Mouse (Mus musculus) kidney, adult 2 months (tissue): ENCODE results near the gene Galnt17.

Source experiments
- CTCF ChIP-seq: fragments of 200-500 bp; conservative IDR thresholded peaks from 2 replicates; pipeline ENCODE4 v1.5.1; 2011; ENCODE audit warnings: low read depth, mild to moderate bottlenecking, control low read depth, low read length, moderate library complexity, mixed read lengths; ENCODE audit not compliant: insufficient read depth, insufficient read length
- POLR2A ChIP-seq: fragments of 200-500 bp; IDR thresholded peaks from one replicate; pipeline ENCODE4 v1.6.1; 2011; ENCODE audit warnings: low read depth, low read length, control low read depth

GRCm38 (mm10) chr5:131307656-131308151 is 593 bp downstream of the Galnt17 start:
- no peak for TF ChIP-seq CTCF
- no peak for TF ChIP-seq POLR2A
